Mouse (Mus musculus) embryonic facial prominence, embryonic 13.5 days (tissue): Measurements from ENCODE around the gene Evi5. TPM values are rescaled to one million over a fixed set of nuclear protein-coding genes. Genes with fewer than 3 reads are reported as not detected.
"Not testable (repeated sequence)": the region's sequence is repeated elsewhere in the genome, so short reads cannot be mapped to it uniquely, and the experiment has no call there.

Experiments
- ATAC-seq: fragments of 200-750 bp; cut with Nextera tagmentation; 2 replicates; pipeline ENCODE4 v1.8.0; 2017; ENCODE audit warnings: low read depth; ENCODE audit not compliant: insufficient number of reproducible peaks, insufficient read depth, low FRiP score, low TSS enrichment
- H3K27ac ChIP-seq: fragments of 300-500 bp; sonication (generic); 2 replicates; pipeline ENCODE4 v1.5.1; 2015; ENCODE audit warnings: moderate library complexity, mild to moderate bottlenecking, inconsistent platforms
- H3K27me3 ChIP-seq: fragments of 300-500 bp; sonication (generic); 2 replicates; pipeline ENCODE4 v1.6.1; 2015; ENCODE audit warnings: mild to moderate bottlenecking, inconsistent platforms
- H3K36me3 ChIP-seq: fragments of 300-500 bp; sonication (generic); 2 replicates; pipeline ENCODE4 v1.6.1; 2015; ENCODE audit warnings: mild to moderate bottlenecking, inconsistent platforms
- H3K4me1 ChIP-seq: fragments of 300-500 bp; sonication (generic); 2 replicates; pipeline ENCODE4 v1.6.1; 2015; ENCODE audit warnings: inconsistent platforms
- H3K4me2 ChIP-seq: fragments of 300-500 bp; sonication (generic); 2 replicates; pipeline ENCODE4 v1.6.1; 2015; ENCODE audit warnings: moderate library complexity, mild to moderate bottlenecking, inconsistent platforms
- H3K4me3 ChIP-seq: fragments of 300-500 bp; sonication (generic); 2 replicates; pipeline ENCODE4 v1.5.1; 2015; ENCODE audit warnings: mild to moderate bottlenecking, inconsistent platforms
- H3K9ac ChIP-seq: fragments of 300-500 bp; sonication (generic); 2 replicates; pipeline ENCODE4 v1.6.1; 2015; ENCODE audit warnings: mild to moderate bottlenecking, inconsistent platforms
- H3K9me3 ChIP-seq: fragments of 300-500 bp; sonication (generic); 2 replicates; pipeline ENCODE4 v1.6.1; 2016; ENCODE audit warnings: inconsistent platforms
- WGBS: fragments of 180-500 bp; shearing (Covaris S2); methylation state at CpG from one replicate; pipeline ENCODE4 v1.1.7; 2015; ENCODE audit warnings: mixed read lengths; 5-methylcytosine and 5-hydroxymethylcytosine counted together
- polyA plus RNA-seq: library from polyadenylated mRNA; unstranded; fragments of >200 nt; fragmentation: Nextera tagmentation; extraction: Ambion mirVana; gene quantifications from 2 replicates; pipeline ENCODE4 v1.2.1, GENCODE M21; 2015

The Evi5 gene
- polyA plus RNA-seq, 1 experiment from 2014 or later: 80.9 TPM

GRCm38 (mm10) chr5:107900206-107901013, 25.5 kb upstream of the Evi5 start, which contains the start of gene Rpl5:
Gene Rpl5, plus strand, starts transcription at chr5:107900502.
- Histone ChIP-seq H3K27ac (peak within 1 kb of the TSS; percentile 91), H3K9ac (peak within 1 kb of the TSS; percentile 97), H3K4me3 (peak within 1 kb of the TSS; percentile 93), H3K9me3 (no peaks in the 10 kb centered on the region), H3K4me2 (peak within 1 kb of the TSS; percentile 76), H3K4me1 (peaks cover 4% of the 10 kb centered on the region; the same call in 1 of the 2 replicates), H3K27me3 (no peaks in the 10 kb centered on the region), H3K36me3 (peaks cover 30% of the 10 kb centered on the region)
- 3% methylated on average over 65 of the region's 66 CpGs for WGBS
- peak; percentile 93 for ATAC-seq

- Histone ChIP-seq H3K4me1 (no peaks in the 10 kb centered on the region), H3K27me3 (no peaks in the 10 kb centered on the region), H3K36me3 (no peaks in the 10 kb centered on the region), H3K9ac (no peak overlapping the region), H3K4me3 (no peak overlapping the region), H3K9me3 (no peaks in the 10 kb centered on the region), H3K27ac (no peak overlapping the region), H3K4me2 (no peak overlapping the region)
- no peak for ATAC-seq
- 66% methylated on average over 1 of the region's 1 CpGs for WGBS
Measured at GRCm38 (mm10) chr5:107896265-107896664, 21.4 kb upstream of the Evi5 start.

GRCm38 (mm10) chr5:107894676-107895075, 19.8 kb upstream of the Evi5 start:
- H3K27me3 ChIP-seq: no peaks in the 10 kb centered on the region
- ATAC-seq: no peak
- no peak overlapping the region for H3K4me2 ChIP-seq
- 67% methylated on average over 7 of the region's 7 CpGs for WGBS
- H3K36me3 ChIP-seq: no peaks in the 10 kb centered on the region
- no peak overlapping the region for H3K9ac ChIP-seq
- H3K27ac ChIP-seq: no peak overlapping the region
- no peaks in the 10 kb centered on the region for H3K9me3 ChIP-seq
- H3K4me1 ChIP-seq: no peaks in the 10 kb centered on the region
- no peak overlapping the region for H3K4me3 ChIP-seq

- H3K9me3 ChIP-seq, H3K4me3 ChIP-seq, H3K27me3 ChIP-seq, H3K36me3 ChIP-seq, H3K27ac ChIP-seq, H3K4me2 ChIP-seq, H3K4me1 ChIP-seq, ATAC-seq, H3K9ac ChIP-seq: not testable (repeated sequence)
- WGBS: 83% methylated on average over 1 of the region's 1 CpGs
Measured at GRCm38 (mm10) chr5:107891515-107891914, 16.6 kb upstream of the Evi5 start.

GRCm38 (mm10) chr5:107889994-107890888, 15.3 kb upstream of the Evi5 start:
- H3K9me3 ChIP-seq: no peaks in the 10 kb centered on the region
- H3K36me3 ChIP-seq: no peaks in the 10 kb centered on the region
- no peaks in the 10 kb centered on the region for H3K27me3 ChIP-seq
- no peak overlapping the region for H3K9ac ChIP-seq
- WGBS: 58% methylated on average over 9 of the region's 9 CpGs
- H3K4me2 ChIP-seq: no peak overlapping the region
- H3K4me3 ChIP-seq: no peak overlapping the region
- no peak for ATAC-seq
- H3K27ac ChIP-seq: no peak overlapping the region
- no peaks in the 10 kb centered on the region for H3K4me1 ChIP-seq

GRCm38 (mm10) chr5:107880710-107881109, 5.8 kb upstream of the Evi5 start:
- no peak overlapping the region for H3K4me2 ChIP-seq
- H3K27ac ChIP-seq: no peak overlapping the region
- WGBS: 75% methylated on average over 5 of the region's 5 CpGs
- no peaks in the 10 kb centered on the region for H3K27me3 ChIP-seq
- H3K9ac ChIP-seq: no peak overlapping the region
- H3K36me3 ChIP-seq: no peaks in the 10 kb centered on the region
- no peaks in the 10 kb centered on the region for H3K9me3 ChIP-seq
- ATAC-seq: no peak
- H3K4me1 ChIP-seq: no peaks in the 10 kb centered on the region
- no peak overlapping the region for H3K4me3 ChIP-seq

GRCm38 (mm10) chr5:107877053-107877452, 2.1 kb upstream of the Evi5 start:
- H3K4me1 ChIP-seq: no peaks in the 10 kb centered on the region
- H3K4me3 ChIP-seq: no peak overlapping the region
- H3K9ac ChIP-seq: no peak overlapping the region
- no peaks in the 10 kb centered on the region for H3K27me3 ChIP-seq
- ATAC-seq: no peak
- H3K36me3 ChIP-seq: no peaks in the 10 kb centered on the region
- H3K9me3 ChIP-seq: no peaks in the 10 kb centered on the region
- H3K4me2 ChIP-seq: no peak overlapping the region
- H3K27ac ChIP-seq: no peak overlapping the region
- 68% methylated on average over 1 of the region's 1 CpGs for WGBS

GRCm38 (mm10) chr5:107875261-107875611, 329 bp upstream of the Evi5 start:
- Histone ChIP-seq H3K9me3 (no peaks in the 10 kb centered on the region), H3K36me3 (no peaks in the 10 kb centered on the region), H3K9ac (no peak overlapping the region), H3K4me1 (no peaks in the 10 kb centered on the region), H3K27ac (no peak overlapping the region), H3K4me2 (no peak overlapping the region), H3K27me3 (0 out of 2 replicates have a peak, but pooled peaks cover 1% of the 10 kb centered on the region), H3K4me3 (no peak overlapping the region)
- no peak for ATAC-seq

- Histone ChIP-seq H3K9ac (no peak overlapping the region), H3K4me2 (no peak overlapping the region), H3K9me3 (no peaks in the 10 kb centered on the region), H3K4me1 (no peaks in the 10 kb centered on the region), H3K27me3 (0 out of 2 replicates have a peak, but pooled peaks cover 2% of the 10 kb centered on the region), H3K36me3 (no peaks in the 10 kb centered on the region), H3K27ac (no peak overlapping the region), H3K4me3 (no peak overlapping the region)
- no peak for ATAC-seq
- WGBS: 66% methylated on average over 7 of the region's 7 CpGs
Measured at GRCm38 (mm10) chr5:107873886-107874302, 1.0 kb downstream of the Evi5 start.

- no peak overlapping the region for H3K4me2 ChIP-seq
- H3K27ac ChIP-seq: no peak overlapping the region
- no peak for ATAC-seq
- H3K4me1 ChIP-seq: no peaks in the 10 kb centered on the region
- H3K27me3 ChIP-seq: 0 out of 2 replicates have a peak, but pooled peaks cover 2% of the 10 kb centered on the region
- WGBS: 89% methylated on average over 6 of the region's 6 CpGs
- H3K4me3 ChIP-seq: no peak overlapping the region
- H3K9ac ChIP-seq: no peak overlapping the region
- no peaks in the 10 kb centered on the region for H3K9me3 ChIP-seq
- no peaks in the 10 kb centered on the region for H3K36me3 ChIP-seq
Measured at GRCm38 (mm10) chr5:107873330-107873729, 1.6 kb downstream of the Evi5 start.

- H3K4me2 ChIP-seq: no peak overlapping the region; the same call in 1 of the 2 replicates
Measured at GRCm38 (mm10) chr5:107869701-107870100, 5.2 kb downstream of the Evi5 start.

More at GRCm38 (mm10) chr5:107869701-107870100, 5.2 kb downstream of the Evi5 start:
- H3K27ac ChIP-seq: no peak overlapping the region
- H3K27me3 ChIP-seq: 0 out of 2 replicates have a peak, but pooled peaks cover 2% of the 10 kb centered on the region
- WGBS: 51% methylated on average over 2 of the region's 2 CpGs
- H3K9me3 ChIP-seq: no peaks in the 10 kb centered on the region
- no peak for ATAC-seq
- H3K4me3 ChIP-seq: no peak overlapping the region
- H3K9ac ChIP-seq: no peak overlapping the region
- H3K36me3 ChIP-seq: no peaks in the 10 kb centered on the region
- 0 out of 2 replicates have a peak, but pooled peaks cover 4% of the 10 kb centered on the region for H3K4me1 ChIP-seq
